Mouse (Mus musculus): Measurements from ENCODE around the gene Arhgap17. TPM values are rescaled to one million over a fixed set of nuclear protein-coding genes. Genes with fewer than 3 reads are reported as not detected.

The Arhgap17 gene
- polyA plus RNA-seq, 1 experiment from 2014 or later = 12.5 TPM

DNA sequence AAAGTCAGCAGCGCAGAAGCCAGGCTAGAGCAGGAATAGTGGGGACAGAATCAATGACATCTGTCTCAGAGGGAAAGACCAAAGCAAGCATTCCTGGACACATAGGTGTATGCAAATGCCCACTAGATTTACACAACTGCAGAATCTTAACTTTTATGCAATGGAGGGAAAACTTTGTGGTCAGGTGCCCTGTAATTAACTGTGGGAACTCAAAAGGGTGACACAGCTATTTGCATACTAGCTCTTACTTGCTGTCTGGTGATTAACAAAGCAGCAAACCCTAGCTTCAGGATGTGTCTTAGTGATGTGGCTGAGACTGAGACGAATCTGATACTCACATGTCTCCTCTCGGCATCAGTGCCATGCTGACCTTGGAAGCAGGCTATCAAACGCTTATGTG, 42.8 kb downstream of the Arhgap17 start:
- H3K9ac ChIP-seq = no peak overlapping the region
- 87% methylated on average over 4 of the region's 4 CpGs for WGBS
- no peak for ATAC-seq
- H3K27me3 ChIP-seq = no peaks in the 10 kb centered on the region
- no peak overlapping the region for H3K4me3 ChIP-seq
- peaks cover 43% of the 10 kb centered on the region for H3K36me3 ChIP-seq (ENCODE audit: poor library complexity, severe bottlenecking)
- no peak overlapping the region for H3K27ac ChIP-seq
- no peak overlapping the region for H3K4me2 ChIP-seq
- peaks cover 6% of the 10 kb centered on the region; the same call in 1 of the 2 replicates for H3K4me1 ChIP-seq
- no peaks in the 10 kb centered on the region for H3K9me3 ChIP-seq (replicated peaks)

DNA sequence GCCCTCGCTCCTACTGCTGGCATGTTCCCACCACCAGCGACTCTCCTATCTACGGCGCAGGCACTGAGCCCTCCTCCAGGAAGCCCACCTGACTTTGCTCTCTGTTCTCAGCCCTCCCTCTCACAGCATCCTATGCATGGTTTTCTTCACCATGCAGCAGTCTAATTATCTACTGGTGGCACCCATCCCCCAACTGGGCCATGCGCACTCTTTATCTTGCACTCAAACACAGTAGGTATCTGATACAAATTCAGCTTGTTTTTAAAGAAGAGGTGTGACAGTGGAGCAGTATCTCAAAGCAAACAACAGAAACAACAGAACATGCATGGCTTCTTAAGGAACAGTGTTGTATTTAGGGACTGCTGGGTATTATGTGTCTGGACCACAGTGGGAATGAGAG, 43.7 kb downstream of the Arhgap17 start:
- Histone ChIP-seq H3K4me1 (peaks cover 6% of the 10 kb centered on the region; the same call in 1 of the 2 replicates), H3K27ac (no peak overlapping the region), H3K4me2 (no peak overlapping the region), H3K9me3 (replicated peaks) (no peaks in the 10 kb centered on the region), H3K4me3 (no peak overlapping the region), H3K9ac (no peak overlapping the region), H3K27me3 (no peaks in the 10 kb centered on the region), H3K36me3 (ENCODE audit: poor library complexity, severe bottlenecking) (peaks cover 51% of the 10 kb centered on the region)
- no peak for ATAC-seq
- WGBS = 84% methylated on average over 5 of the region's 5 CpGs

DNA sequence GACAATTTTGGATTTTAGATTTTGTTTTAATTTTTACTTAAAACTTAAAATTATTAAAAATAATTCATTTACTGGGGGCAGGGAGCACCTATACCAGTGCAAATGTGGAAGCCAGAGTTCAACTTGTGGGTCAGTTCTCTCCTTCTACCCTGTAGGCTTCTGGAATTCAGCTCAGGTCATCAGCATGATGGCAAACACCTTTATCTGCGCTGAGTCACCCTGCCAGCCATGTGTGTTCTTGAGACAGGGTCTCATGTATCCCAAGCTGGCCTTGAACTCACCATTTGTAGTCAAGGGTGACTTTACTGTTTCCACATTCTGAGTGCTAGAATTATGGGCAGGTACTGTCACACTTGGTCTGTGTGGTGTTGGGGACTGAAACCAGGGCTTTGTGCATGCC, 45.6 kb downstream of the Arhgap17 start:
- WGBS = 100% methylated on average over 1 of the region's 1 CpGs
- ATAC-seq = no peak
- H3K36me3 ChIP-seq (ENCODE audit: poor library complexity, severe bottlenecking) = peaks cover 67% of the 10 kb centered on the region

DNA sequence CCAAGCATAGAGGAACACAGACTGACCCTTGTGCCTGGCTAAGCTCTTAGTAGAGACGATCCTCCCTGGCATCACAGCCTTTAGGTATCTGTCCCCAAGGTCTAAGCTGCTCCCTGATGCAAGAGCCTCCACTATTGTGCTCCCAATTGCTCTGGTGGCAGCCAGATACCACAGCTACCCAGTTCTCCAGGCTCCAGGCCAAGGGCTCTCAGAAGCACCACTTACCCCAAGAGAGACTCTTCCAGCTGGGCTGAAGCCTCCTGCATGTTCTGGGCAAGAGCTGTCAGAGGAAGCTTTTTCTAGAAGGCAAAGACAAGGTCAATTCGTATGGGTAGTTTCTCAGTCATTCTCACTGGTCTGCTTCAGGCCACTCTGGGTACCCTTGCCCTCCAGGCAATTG, 46.3 kb downstream of the Arhgap17 start:
- Histone ChIP-seq H3K4me2 (no peak overlapping the region), H3K9me3 (replicated peaks) (no peaks in the 10 kb centered on the region), H3K36me3 (ENCODE audit: poor library complexity, severe bottlenecking) (peaks cover 71% of the 10 kb centered on the region), H3K27me3 (no peaks in the 10 kb centered on the region), H3K9ac (no peak overlapping the region), H3K4me3 (no peak overlapping the region), H3K4me1 (peaks cover 4% of the 10 kb centered on the region; the same call in 1 of the 2 replicates), H3K27ac (no peak overlapping the region)
- WGBS = 82% methylated on average over 2 of the region's 2 CpGs
- ATAC-seq = no peak

More for the DNA sequence above, 45.6 kb downstream of the Arhgap17 start:
- Histone ChIP-seq H3K4me2 (no peak overlapping the region), H3K4me1 (peaks cover 6% of the 10 kb centered on the region; the same call in 1 of the 2 replicates), H3K27me3 (no peaks in the 10 kb centered on the region), H3K9me3 (replicated peaks) (no peaks in the 10 kb centered on the region), H3K4me3 (no peak overlapping the region), H3K27ac (no peak overlapping the region), H3K9ac (no peak overlapping the region)

DNA sequence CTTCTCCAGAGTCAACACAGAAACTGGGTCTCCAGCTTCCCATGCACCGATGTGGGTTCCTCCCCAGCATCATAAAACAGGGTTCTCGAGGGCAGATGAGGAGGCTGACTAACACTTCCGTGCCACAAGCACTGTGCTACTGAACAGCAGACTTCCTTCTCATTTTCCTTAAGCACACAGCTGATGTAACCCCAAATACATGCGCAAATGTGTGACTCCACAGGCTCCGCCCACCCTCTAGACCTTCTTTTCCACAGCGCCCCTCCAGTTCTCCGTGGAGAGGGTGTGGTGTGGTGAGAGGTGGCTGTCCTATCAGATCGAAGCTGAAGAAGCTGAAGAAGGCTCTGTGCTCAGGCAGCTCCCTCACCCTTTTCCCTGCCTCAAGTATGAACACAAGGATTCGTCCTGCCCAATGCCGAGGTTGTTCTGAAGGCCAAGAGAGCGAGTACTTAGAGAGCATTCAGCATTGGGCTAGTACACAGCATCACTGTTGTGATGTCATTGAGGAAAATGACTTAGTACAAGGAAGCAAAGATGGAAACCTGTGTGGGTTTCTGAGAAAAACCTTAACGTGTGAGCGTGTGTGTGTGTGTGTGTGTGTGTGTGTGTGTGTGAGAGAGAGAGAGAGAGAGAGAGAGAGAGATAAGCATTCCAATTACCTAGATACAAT, 47.1 kb downstream of the Arhgap17 start:
- ATAC-seq = no peak
- Histone ChIP-seq H3K4me3 (no peak overlapping the region), H3K27ac (no peak overlapping the region), H3K27me3 (no peaks in the 10 kb centered on the region), H3K9me3 (replicated peaks) (no peaks in the 10 kb centered on the region), H3K9ac (no peak overlapping the region), H3K4me2 (no peak overlapping the region), H3K36me3 (ENCODE audit: poor library complexity, severe bottlenecking) (peaks cover 79% of the 10 kb centered on the region), H3K4me1 (no peaks in the 10 kb centered on the region)
- WGBS = 92% methylated on average over 13 of the region's 13 CpGs

DNA sequence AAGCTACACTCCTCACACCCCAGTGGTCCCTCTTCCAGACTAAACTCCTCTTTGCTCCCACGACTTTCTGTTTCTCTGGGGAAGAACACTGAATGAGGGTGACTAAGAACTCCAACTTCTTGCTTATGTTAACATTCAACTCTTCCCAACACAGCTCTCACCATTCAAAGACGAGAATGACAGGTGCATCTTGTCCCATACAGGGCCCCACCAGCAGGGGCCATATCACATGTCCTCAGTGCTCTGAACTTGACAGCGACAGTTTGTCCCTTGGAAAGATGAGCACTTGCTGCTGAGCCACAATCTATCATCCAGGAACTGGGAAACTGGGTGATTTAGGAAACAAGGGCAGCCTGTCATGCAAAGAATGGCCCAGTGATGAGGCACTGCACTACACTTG, 57.0 kb downstream of the Arhgap17 start:
- 82% methylated on average over 3 of the region's 3 CpGs for WGBS
- no peak for ATAC-seq
- no peak overlapping the region for H3K4me2 ChIP-seq
- peaks cover 87% of the 10 kb centered on the region for H3K36me3 ChIP-seq (ENCODE audit: poor library complexity, severe bottlenecking)
- H3K4me1 ChIP-seq = no peaks in the 10 kb centered on the region
- H3K27ac ChIP-seq = no peak overlapping the region
- no peak overlapping the region for H3K9ac ChIP-seq
- H3K27me3 ChIP-seq = no peaks in the 10 kb centered on the region
- no peaks in the 10 kb centered on the region for H3K9me3 ChIP-seq (replicated peaks)
- H3K4me3 ChIP-seq = no peak overlapping the region

DNA sequence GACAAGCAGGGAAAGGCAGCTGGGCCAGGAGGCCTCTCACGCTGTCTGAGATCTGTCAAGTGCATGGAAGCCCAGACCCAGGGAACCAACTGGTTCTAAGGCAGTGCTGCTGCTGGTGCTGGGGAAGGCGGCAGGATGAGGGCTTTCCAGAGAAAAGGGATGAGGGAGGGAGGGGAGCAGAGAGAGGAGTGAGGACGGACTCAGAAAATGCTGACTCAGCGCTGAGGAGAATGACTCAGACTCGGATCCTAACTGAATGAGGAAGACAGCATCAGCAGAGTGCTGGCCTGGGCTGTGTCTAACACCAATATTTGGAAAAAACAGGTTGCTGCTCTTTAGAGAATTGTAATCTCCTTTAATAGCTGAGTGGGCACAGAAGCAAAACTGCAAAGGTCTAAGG, 57.9 kb downstream of the Arhgap17 start:
- WGBS = 76% methylated on average over 5 of the region's 5 CpGs

DNA sequence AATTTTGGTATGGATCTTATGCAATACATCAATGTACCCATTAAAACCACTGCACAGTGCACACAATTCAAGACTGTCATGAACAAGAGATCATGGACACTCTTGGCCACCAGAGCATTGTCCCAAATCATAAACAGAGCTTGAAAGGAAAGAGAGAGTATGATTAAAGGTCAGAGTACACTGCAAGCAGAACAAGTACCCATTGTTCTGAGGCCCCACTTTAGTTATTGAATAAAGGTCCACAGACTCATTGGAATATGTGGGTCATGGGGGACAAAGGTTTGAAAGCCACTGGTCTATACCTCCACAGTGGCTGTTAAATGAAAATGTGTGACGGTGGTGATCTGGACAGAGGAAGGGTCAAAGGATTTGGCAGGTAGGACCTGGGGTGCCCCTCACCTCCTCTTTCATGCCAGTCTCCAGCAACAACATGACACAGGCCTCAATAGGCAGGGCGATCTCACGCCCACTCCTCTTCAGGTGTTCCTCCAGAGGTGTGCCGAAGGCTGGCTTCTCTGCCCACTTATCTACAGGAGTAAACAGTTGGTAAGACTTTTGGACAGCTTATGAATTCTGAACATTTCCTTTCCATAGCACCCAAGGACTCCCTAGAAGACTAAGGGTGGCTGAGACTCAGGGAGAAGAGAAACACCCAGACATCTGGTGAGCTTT, 61.7 kb downstream of the Arhgap17 start:
- Histone ChIP-seq H3K4me2 (no peak overlapping the region), H3K4me1 (no peaks in the 10 kb centered on the region), H3K9me3 (replicated peaks) (no peaks in the 10 kb centered on the region), H3K4me3 (no peak overlapping the region), H3K36me3 (ENCODE audit: poor library complexity, severe bottlenecking) (peaks cover 96% of the 10 kb centered on the region), H3K27me3 (no peaks in the 10 kb centered on the region), H3K9ac (no peak overlapping the region), H3K27ac (no peak overlapping the region)
- WGBS = 97% methylated on average over 4 of the region's 4 CpGs
- no peak for ATAC-seq

More for the DNA sequence above, 57.9 kb downstream of the Arhgap17 start:
- no peak for ATAC-seq
- Histone ChIP-seq H3K36me3 (ENCODE audit: poor library complexity, severe bottlenecking) (peaks cover 88% of the 10 kb centered on the region), H3K4me3 (no peak overlapping the region), H3K4me2 (no peak overlapping the region), H3K4me1 (no peaks in the 10 kb centered on the region), H3K9me3 (replicated peaks) (no peaks in the 10 kb centered on the region), H3K27ac (no peak overlapping the region), H3K27me3 (no peaks in the 10 kb centered on the region), H3K9ac (no peak overlapping the region)

DNA sequence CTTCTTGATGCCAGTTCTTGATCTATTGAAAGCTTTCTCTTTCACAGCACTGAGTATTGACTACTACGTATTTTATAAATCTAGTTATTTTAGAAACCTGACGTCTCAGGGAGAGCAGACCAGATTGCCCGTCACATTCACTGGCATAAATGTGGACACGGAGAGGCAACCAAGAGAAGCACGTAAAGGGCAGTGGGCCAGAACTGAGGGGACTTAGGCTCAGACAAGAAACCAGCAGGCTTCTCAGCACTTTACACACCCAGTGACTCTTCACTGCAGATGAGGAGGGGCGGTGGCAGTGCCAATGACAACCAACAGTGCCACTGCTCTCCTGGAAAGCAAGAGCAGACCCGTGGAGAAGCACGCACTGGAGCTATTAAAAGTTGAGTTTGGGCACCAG, 62.5 kb downstream of the Arhgap17 start:
- ATAC-seq = no peak
- H3K36me3 ChIP-seq (ENCODE audit: poor library complexity, severe bottlenecking) = peaks cover 94% of the 10 kb centered on the region
- no peaks in the 10 kb centered on the region for H3K4me1 ChIP-seq
- H3K4me3 ChIP-seq = no peak overlapping the region
- no peak overlapping the region for H3K9ac ChIP-seq
- no peaks in the 10 kb centered on the region for H3K27me3 ChIP-seq
- WGBS = 95% methylated on average over 8 of the region's 8 CpGs
- no peaks in the 10 kb centered on the region for H3K9me3 ChIP-seq (replicated peaks)
- H3K4me2 ChIP-seq = no peak overlapping the region
- H3K27ac ChIP-seq = no peak overlapping the region

DNA sequence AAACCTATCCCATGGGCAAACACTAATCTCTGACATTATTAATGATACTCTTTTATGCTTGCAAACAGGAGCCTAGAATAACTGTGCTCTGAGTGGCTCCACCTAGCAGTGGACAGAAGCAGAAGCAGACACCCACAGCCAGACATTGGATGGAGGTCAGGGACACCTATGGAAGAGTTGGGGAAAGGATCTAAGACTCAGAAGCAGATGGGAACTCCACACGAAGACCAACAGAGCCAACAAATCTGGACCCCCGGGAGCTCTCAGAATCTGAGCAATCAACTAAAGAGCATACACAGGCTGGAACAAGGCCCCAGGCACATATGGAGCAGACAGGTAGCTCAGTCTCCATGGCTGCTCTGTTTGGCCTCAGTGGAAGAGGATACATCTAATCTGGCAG, 64.3 kb downstream of the Arhgap17 start:
- no peak overlapping the region for H3K4me2 ChIP-seq
- H3K27ac ChIP-seq = no peak overlapping the region
- no peaks in the 10 kb centered on the region for H3K27me3 ChIP-seq
- H3K4me1 ChIP-seq = no peaks in the 10 kb centered on the region
- no peak overlapping the region for H3K4me3 ChIP-seq
- H3K9me3 ChIP-seq (replicated peaks) = no peaks in the 10 kb centered on the region
- no peak for ATAC-seq
- WGBS = 86% methylated on average over 2 of the region's 2 CpGs
- no peak overlapping the region for H3K9ac ChIP-seq
- H3K36me3 ChIP-seq (ENCODE audit: poor library complexity, severe bottlenecking) = peaks cover 78% of the 10 kb centered on the region

DNA sequence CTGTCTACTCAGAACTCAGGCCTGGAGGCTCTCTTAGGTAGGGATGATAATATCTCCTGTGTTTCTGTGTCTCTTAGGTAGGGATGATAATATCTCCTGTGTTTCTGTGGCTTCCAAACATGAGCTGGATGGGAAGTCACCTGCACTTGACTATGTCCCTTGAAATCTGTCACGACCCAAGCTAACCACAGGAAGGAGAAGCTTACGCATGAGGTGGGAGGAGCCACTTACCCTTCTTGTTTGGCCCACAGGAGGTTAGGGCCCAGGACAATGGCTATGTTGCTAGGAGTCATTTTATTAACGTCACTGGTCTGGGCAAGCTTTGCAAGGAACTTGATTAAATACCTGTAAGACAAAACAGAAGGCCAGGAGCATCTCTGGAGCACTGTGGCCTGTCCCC, 69.5 kb downstream of the Arhgap17 start:
- no peak overlapping the region for H3K27ac ChIP-seq
- no peak overlapping the region for H3K4me2 ChIP-seq
- peaks cover 69% of the 10 kb centered on the region for H3K36me3 ChIP-seq (ENCODE audit: poor library complexity, severe bottlenecking)
- H3K4me1 ChIP-seq = no peaks in the 10 kb centered on the region
- H3K4me3 ChIP-seq = no peak overlapping the region
- no peaks in the 10 kb centered on the region for H3K9me3 ChIP-seq (replicated peaks)
- no peaks in the 10 kb centered on the region for H3K27me3 ChIP-seq
- H3K9ac ChIP-seq = no peak overlapping the region
- WGBS = 72% methylated on average over 3 of the region's 3 CpGs
- no peak for ATAC-seq

DNA sequence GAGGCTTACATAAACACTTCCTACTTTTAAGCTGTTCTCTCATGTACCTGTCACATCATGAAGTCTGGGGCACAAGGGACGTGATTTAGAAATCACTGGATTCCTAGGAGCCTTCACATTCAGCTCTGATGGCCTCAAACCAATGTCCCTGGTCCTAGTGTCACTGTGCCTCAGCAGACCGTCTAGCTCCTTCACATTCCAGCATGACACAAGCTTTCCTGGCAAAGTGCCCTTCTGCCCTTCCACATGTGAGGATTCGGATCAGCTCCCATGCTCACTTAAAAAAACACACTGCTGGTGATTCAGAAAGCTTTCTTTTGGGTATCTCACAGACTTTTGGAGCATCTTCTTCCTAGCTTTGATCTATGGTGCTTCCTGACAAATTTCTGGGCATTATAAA, 71.5 kb downstream of the Arhgap17 start:
- Histone ChIP-seq H3K9ac (no peak overlapping the region), H3K4me1 (no peaks in the 10 kb centered on the region), H3K4me2 (no peak overlapping the region), H3K27ac (no peak overlapping the region), H3K4me3 (no peak overlapping the region), H3K9me3 (replicated peaks) (no peaks in the 10 kb centered on the region), H3K27me3 (no peaks in the 10 kb centered on the region), H3K36me3 (ENCODE audit: poor library complexity, severe bottlenecking) (peaks cover 71% of the 10 kb centered on the region)
- 73% methylated on average over 3 of the region's 3 CpGs for WGBS
- ATAC-seq = no peak

DNA sequence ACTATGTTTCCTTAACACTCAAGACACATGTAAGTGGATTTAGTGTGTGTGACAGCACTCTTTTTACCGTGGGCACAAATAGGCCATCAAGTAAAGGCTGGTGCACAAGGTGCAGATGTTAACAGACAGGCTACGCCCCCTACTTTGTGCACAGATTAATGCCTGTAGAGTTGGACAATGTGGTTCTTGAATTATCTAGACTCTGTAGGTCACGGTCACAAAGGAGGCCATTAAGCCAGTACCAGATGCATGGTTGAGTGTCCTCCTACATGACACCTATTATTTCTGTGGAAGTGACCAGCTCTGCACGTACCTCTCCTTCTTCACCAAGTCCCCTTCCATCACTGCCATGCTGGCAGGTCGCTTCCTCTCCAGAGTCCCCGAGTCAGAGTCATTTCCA, 73.6 kb downstream of the Arhgap17 start:
- Histone ChIP-seq H3K4me1 (no peaks in the 10 kb centered on the region), H3K9me3 (replicated peaks) (no peaks in the 10 kb centered on the region), H3K36me3 (ENCODE audit: poor library complexity, severe bottlenecking) (peaks cover 84% of the 10 kb centered on the region), H3K27ac (no peak overlapping the region), H3K27me3 (no peaks in the 10 kb centered on the region), H3K4me2 (no peak overlapping the region), H3K9ac (no peak overlapping the region), H3K4me3 (no peak overlapping the region)
- no peak for ATAC-seq
- 70% methylated on average over 6 of the region's 6 CpGs for WGBS
